Mouse (Mus musculus): ENCODE data around the gene Trem3.

GRCm38 (mm10) chr17:48268276-48268675, 20.7 kb downstream of the Trem3 start:
- no peak for TF ChIP-seq TAL1 (IDR thresholded peaks at IDR 0.05; ENCODE audit: low read length)
- no peak for TF ChIP-seq GATA1 (IDR thresholded peaks at IDR 0.05; ENCODE audit: low read length)

Data from erythroblast, embryonic 14.5 days (primary cell).